29 mouse cellular contexts compared by ENCODE assay signal in the genomic region with DNA sequence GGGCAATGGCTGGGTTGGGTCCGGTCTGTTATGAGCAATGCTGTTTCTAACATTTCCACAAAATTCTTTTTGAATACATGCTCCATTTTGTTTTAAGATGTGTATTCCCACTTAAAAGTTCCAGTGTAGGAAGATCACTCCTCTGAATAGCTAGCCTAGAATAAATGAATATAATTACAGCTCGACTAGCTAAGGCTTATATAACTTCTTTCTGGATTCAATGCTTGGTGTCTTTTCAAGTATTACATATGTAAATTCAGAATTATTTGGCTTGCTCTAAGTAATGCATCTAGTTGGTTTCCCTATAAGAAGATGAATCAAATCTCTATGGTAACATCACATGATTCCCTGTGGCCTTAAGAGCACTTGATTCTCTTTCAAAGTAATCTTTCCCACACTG. TPM values are rescaled to one million over a fixed set of nuclear protein-coding genes. Genes with fewer than 3 reads are reported as not detected.
DNase-seq lines count a peak whose midpoint lies in the region; ATAC-seq and TF ChIP-seq lines count a peak whose summit lies in the region.
"Had no signal": no experiment of that assay in that cellular context is flagged by ENCODE, and none has a peak within 500 bp of the region (broad histone marks: within the 10 kb centered on the region; RNA-seq: fewer than 3 reads in every experiment).

No protein-coding gene starts in this region.

- TF ChIP-seq CTCF in left cerebral cortex, adult 2 months (IDR thresholded peaks at IDR 0.05) = no peak
- no peak for TF ChIP-seq CTCF in lung, adult 2 months (IDR thresholded peaks at IDR 0.05; ENCODE audit: insufficient read depth, low read length)

- H3K27ac ChIP-seq in left cerebral cortex, adult 2 months = peak overlapping the region; percentile 55
- H3K27ac ChIP-seq: embryonic facial prominence, embryonic 13.5 days; embryonic facial prominence, embryonic 15.5 days; forebrain, embryonic 10.5 days; forebrain, embryonic 12.5 days had no signal

- DNase-seq in frontal cortex, postnatal 14 days (ENCODE audit: low spot score in 2 of 2) = no peak
- DNase-seq in left cerebral cortex, adult 2 months (ENCODE audit: extremely low spot score in 1 of 2, low spot score in 2 of 2) = no peak
- no peak for DNase-seq in left cerebral cortex, postnatal 10 days (ENCODE audit: extremely low spot score in 1 of 2, low spot score in 2 of 2)
- no peak for DNase-seq in lung, adult 2 months
- DNase-seq: adrenal gland, adult 8-10 months; adrenal gland, postnatal 14 days; adrenal gland, postnatal 36 days; B cell, adult 2 months; cerebellum, adult 11 months; cerebellum, adult 18-20 months; cerebellum, adult 8-10 months; cerebellum, adult 9-11 months; cerebellum, postnatal 14 days; cerebellum, postnatal 36 days; embryo, embryonic 11 days had no signal

- WGBS in lung, adult 2 months = 84% methylated on average over 2 of the region's 2 CpGs

- H3K4me1 ChIP-seq in lung, adult 2 months (ENCODE audit: control insufficient read depth, insufficient read depth, low read length) = no peaks in the 10 kb centered on the region
- H3K4me1 ChIP-seq: embryonic facial prominence, embryonic 13.5 days; embryonic facial prominence, embryonic 15.5 days; forebrain, embryonic 10.5 days; forebrain, embryonic 12.5 days had no signal

- ATAC-seq in frontal cortex, adult (ENCODE audit: low TSS enrichment) = peak; percentile 78
- ATAC-seq: activated CD4-positive, CD25-positive, alpha-beta regulatory T cell, adult 4 months; CD4-positive, CD25-positive, alpha-beta regulatory T cell, adult 4 months; forebrain, embryonic 14.5 days; forebrain, embryonic 16.5 days; Patski had no signal

- no peak for TF ChIP-seq POLR2A in lung, adult 2 months (IDR thresholded peaks at IDR 0.05; ENCODE audit: borderline replicate concordance, extremely low read depth, low read depth, low read length)

- intact Hi-C loops in left cerebral cortex, adult 2 months (cut with DNase I) = loop anchor here (2.0 kb wide), 1 partner anchor 16 kb away; no protein-coding TSS in a partner anchor
- intact Hi-C loops in left cerebral cortex, postnatal 10 days (cut with DNase I) = loop anchor here (10.0 kb wide), 1 partner anchor 198 kb away; no protein-coding TSS in a partner anchor

- no peak overlapping the region for H3K4me3 ChIP-seq in left cerebral cortex, adult 2 months
- H3K4me3 ChIP-seq in lung, adult 2 months (replicated peaks; ENCODE audit: extremely low read depth, low read depth, low read length) = no peak overlapping the region
- H3K4me3 ChIP-seq: embryonic facial prominence, embryonic 13.5 days; embryonic facial prominence, embryonic 15.5 days; erythroblast, embryonic 14.5 days; forebrain, embryonic 10.5 days; forebrain, embryonic 12.5 days had no signal

RNA-seq across cellular contexts. Expression of gene Tmem215, which starts 41.3 kb away (rescaled TPM):
- total RNA-seq in left cerebral cortex, adult 2 months (2021) = 10 to 100 TPM; 21.5 to 22.6 TPM
- total RNA-seq in left cerebral cortex, postnatal 10 days (2021) = 1 to 10 TPM; 8.4 to 9.2 TPM
- 0.07 and 0.28 TPM in 2 replicates for polyA plus RNA-seq in lung, adult 2 months (2012; rRNA removed)
- total RNA-seq: adrenal gland, adult 18-20 months; adrenal gland, adult 8-10 months; adrenal gland, postnatal 36 days; CH12.LX had no signal
- polyA plus RNA-seq: activated CD4-positive, CD25-positive, alpha-beta regulatory T cell, adult 4 months; erythroblast, embryonic 14.5 days; G1E; Patski had no signal
